Mouse (Mus musculus) testis, adult 2 months (tissue): Measurements from ENCODE around the gene Gm33543. TPM values are rescaled to one million over a fixed set of nuclear protein-coding genes. Genes with fewer than 3 reads are reported as not detected.

Experiments
- H3K27ac ChIP-seq: fragments of 200-500 bp; 2 replicates; pipeline ENCODE4 v1.5.1; 2012; ENCODE audit warnings: low read depth, low read length; ENCODE audit not compliant: control insufficient read depth, insufficient read depth
- H3K27me3 ChIP-seq: fragments of 200-500 bp; 2 replicates; pipeline ENCODE4 v1.6.1; 2012; ENCODE audit warnings: mild to moderate bottlenecking, low read length, moderate library complexity; ENCODE audit not compliant: control insufficient read depth, insufficient read depth
- H3K36me3 ChIP-seq: fragments of 200-500 bp; 2 replicates; pipeline ENCODE4 v1.6.1; 2012; ENCODE audit warnings: mild to moderate bottlenecking, low read length; ENCODE audit not compliant: control insufficient read depth, insufficient read depth
- H3K4me1 ChIP-seq: fragments of 200-500 bp; 2 replicates; pipeline ENCODE4 v1.6.1; 2012; ENCODE audit warnings: low read length; ENCODE audit not compliant: control insufficient read depth, insufficient read depth
- H3K4me3 ChIP-seq: fragments of 200-500 bp; 2 replicates; pipeline ENCODE4 v1.5.1; 2012; ENCODE audit warnings: low read depth, mild to moderate bottlenecking, low read length, moderate library complexity, mixed read lengths; ENCODE audit not compliant: control insufficient read depth
- CTCF ChIP-seq: fragments of 200-500 bp; IDR thresholded peaks from 2 replicates; pipeline ENCODE4 v1.5.1; 2012; ENCODE audit warnings: low read depth, mild to moderate bottlenecking, inconsistent platforms, low read length, moderate library complexity; ENCODE audit not compliant: control insufficient read depth, insufficient read depth, insufficient replicate concordance
- POLR2A ChIP-seq: fragments of 200-500 bp; IDR thresholded peaks from 2 replicates; pipeline ENCODE4 v1.6.1; 2012; ENCODE audit warnings: low read depth, mild to moderate bottlenecking, inconsistent platforms, low read length, moderate library complexity; ENCODE audit not compliant: control insufficient read depth
- polyA plus RNA-seq: library from polyadenylated mRNA; depleted of rRNA; stranded (reverse); fragments of >200 nt; gene quantifications from 2 replicates; pipeline ENCODE4 v1.2.3, GENCODE M21; 2012

Gene Gm33543
- polyA plus RNA-seq, 1 experiment, result not detected

- no peaks in the 10 kb centered on the region for H3K4me1 ChIP-seq
- no peaks in the 10 kb centered on the region for H3K36me3 ChIP-seq
- no peaks in the 10 kb centered on the region for H3K27me3 ChIP-seq
- no peak overlapping the region for H3K27ac ChIP-seq
- H3K4me3 ChIP-seq, result no peak overlapping the region
- TF ChIP-seq CTCF (no peak), POLR2A (no peak)
Measured at GRCm38 (mm10) chr10:95830891-95831290, 11.8 kb downstream of the Gm33543 start.

DNA sequence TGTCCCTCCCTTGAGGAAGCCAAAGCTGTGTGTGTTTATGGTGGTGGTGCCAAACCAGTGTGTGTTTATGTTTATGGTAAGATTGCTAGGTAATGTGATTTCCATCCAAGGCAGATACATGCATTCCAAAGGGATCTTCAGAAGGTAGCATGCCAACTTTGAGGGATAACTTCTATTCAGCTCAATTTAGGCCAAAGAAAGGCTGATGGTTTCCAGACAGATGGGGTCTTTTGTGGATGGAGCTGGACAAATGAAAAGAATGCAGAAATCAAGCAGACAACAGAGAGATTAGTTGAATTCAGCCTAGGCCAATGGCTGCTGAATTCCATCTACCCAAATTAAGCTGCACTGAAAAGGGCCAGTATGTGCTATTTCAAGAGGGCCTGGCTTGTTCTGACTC lies 13.3 kb downstream of the Gm33543 start:
- H3K27ac ChIP-seq, result no peak overlapping the region
- no peaks in the 10 kb centered on the region for H3K36me3 ChIP-seq
- no peaks in the 10 kb centered on the region for H3K4me1 ChIP-seq
- no peak for TF ChIP-seq CTCF
- TF ChIP-seq POLR2A, result no peak
- no peaks in the 10 kb centered on the region for H3K27me3 ChIP-seq
- no peak overlapping the region for H3K4me3 ChIP-seq

- Histone ChIP-seq H3K4me3 (no peak overlapping the region), H3K27ac (no peak overlapping the region), H3K27me3 (no peaks in the 10 kb centered on the region), H3K4me1 (no peaks in the 10 kb centered on the region), H3K36me3 (no peaks in the 10 kb centered on the region)
- TF ChIP-seq POLR2A, result no peak
- no peak for TF ChIP-seq CTCF
Measured at GRCm38 (mm10) chr10:95828374-95828773, 14.4 kb downstream of the Gm33543 start.

DNA sequence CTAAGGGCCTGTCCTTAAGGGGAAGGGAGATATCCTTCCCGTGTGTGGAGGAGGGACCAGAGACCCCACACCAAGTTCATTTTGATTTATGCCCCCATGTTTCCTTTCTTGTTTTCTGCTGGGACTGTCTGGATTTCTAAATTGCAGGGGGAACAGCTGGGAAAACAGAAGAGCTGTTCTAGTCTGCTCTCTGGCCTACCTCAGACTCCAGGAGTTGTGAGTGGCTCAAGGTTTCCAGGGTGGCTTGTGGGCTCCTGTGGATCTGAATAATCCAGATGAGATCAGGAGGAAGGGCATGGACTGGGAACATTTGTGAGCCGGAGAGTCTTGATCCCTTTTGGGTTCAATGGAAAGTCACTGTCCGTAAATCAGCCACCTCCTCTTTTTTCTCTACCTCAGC lies 17.1 kb downstream of the Gm33543 start:
- H3K4me1 ChIP-seq, result no peaks in the 10 kb centered on the region
- no peak overlapping the region for H3K4me3 ChIP-seq
- no peaks in the 10 kb centered on the region for H3K36me3 ChIP-seq
- H3K27ac ChIP-seq, result no peak overlapping the region
- TF ChIP-seq CTCF, result no peak
- no peak for TF ChIP-seq POLR2A
- no peaks in the 10 kb centered on the region for H3K27me3 ChIP-seq

- Histone ChIP-seq H3K27me3 (no peaks in the 10 kb centered on the region), H3K4me1 (no peaks in the 10 kb centered on the region), H3K36me3 (no peaks in the 10 kb centered on the region), H3K27ac (no peak overlapping the region), H3K4me3 (no peak overlapping the region)
- no peak for TF ChIP-seq POLR2A
- no peak for TF ChIP-seq CTCF
Measured at GRCm38 (mm10) chr10:95818506-95818905, 24.2 kb downstream of the Gm33543 start.

DNA sequence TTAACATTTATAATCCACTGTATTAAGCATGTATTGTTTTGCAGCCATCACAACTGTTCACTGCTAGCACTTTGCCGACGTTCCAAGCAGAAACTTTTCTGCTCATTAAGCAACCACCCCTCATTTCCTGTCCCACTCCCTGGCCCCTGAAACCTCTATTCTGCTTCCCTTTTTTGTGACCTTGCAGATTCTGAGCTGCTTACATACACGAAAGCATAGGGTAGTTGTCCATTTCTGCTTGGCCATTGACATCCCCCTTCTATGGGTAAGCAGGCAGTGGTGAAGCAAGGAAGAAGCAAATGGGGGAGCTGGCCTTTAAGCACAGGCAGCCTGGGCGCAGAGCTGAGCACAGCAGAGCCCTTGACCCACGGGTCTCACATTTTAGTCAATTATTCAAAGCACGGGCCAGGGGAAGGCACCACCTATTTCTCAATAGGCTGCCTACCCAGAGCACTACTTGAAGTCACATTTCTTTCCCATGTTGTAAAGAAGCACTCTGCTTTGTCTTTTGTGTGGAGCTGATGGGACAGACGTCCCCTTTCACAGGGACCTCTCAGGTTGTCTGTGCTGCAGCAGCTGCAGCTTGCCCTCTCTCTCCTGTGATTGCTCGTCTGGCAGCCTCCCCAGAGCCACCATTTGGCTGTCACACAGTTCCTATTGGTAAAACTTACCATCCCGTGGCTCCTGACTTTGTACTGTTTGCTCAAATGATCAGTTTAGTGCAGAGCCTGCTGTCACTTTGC lies 25.1 kb downstream of the Gm33543 start:
- H3K27ac ChIP-seq, result no peak overlapping the region
- TF ChIP-seq CTCF, result no peak
- no peak for TF ChIP-seq POLR2A
- no peaks in the 10 kb centered on the region for H3K4me1 ChIP-seq
- no peaks in the 10 kb centered on the region for H3K36me3 ChIP-seq
- no peaks in the 10 kb centered on the region for H3K27me3 ChIP-seq
- H3K4me3 ChIP-seq, result no peak overlapping the region

GRCm38 (mm10) chr10:95814351-95814750 lies 28.4 kb downstream of the Gm33543 start:
- no peak overlapping the region for H3K27ac ChIP-seq
- no peaks in the 10 kb centered on the region for H3K36me3 ChIP-seq
- H3K4me1 ChIP-seq, result no peaks in the 10 kb centered on the region
- TF ChIP-seq CTCF (no peak), POLR2A (no peak)
- no peaks in the 10 kb centered on the region for H3K27me3 ChIP-seq
- H3K4me3 ChIP-seq, result no peak overlapping the region

GRCm38 (mm10) chr10:95811869-95812268 lies 30.9 kb downstream of the Gm33543 start:
- Histone ChIP-seq H3K4me3 (no peak overlapping the region), H3K27ac (no peak overlapping the region), H3K4me1 (no peaks in the 10 kb centered on the region), H3K36me3 (no peaks in the 10 kb centered on the region), H3K27me3 (no peaks in the 10 kb centered on the region)
- TF ChIP-seq CTCF (no peak), POLR2A (no peak)

- H3K27me3 ChIP-seq, result no peaks in the 10 kb centered on the region
- no peak for TF ChIP-seq CTCF
- TF ChIP-seq POLR2A, result no peak
- no peak overlapping the region for H3K27ac ChIP-seq
- no peak overlapping the region for H3K4me3 ChIP-seq
- H3K36me3 ChIP-seq, result no peaks in the 10 kb centered on the region
- no peaks in the 10 kb centered on the region for H3K4me1 ChIP-seq
Measured at GRCm38 (mm10) chr10:95801443-95801811, 41.3 kb downstream of the Gm33543 start.
